Mouse (Mus musculus) CH12.LX (cell line): Measurements from ENCODE around the gene H2-M5.

Experiments used
- CTCF ChIP-seq, 2 experiments: IDR thresholded peaks in 1 of 2; conservative IDR thresholded peaks in 1 of 2; 2 replicates each; pipeline ENCODE4 v1.5.1; 2011 to 2012; ENCODE audit warnings: low read depth in 2 of 2, low read length in 2 of 2, improper control_type of control experiment in 1 of 2, inconsistent platforms in 1 of 2, mild to moderate bottlenecking in 1 of 2, moderate library complexity in 1 of 2
- EP300 ChIP-seq: IDR thresholded peaks from 2 replicates; pipeline ENCODE4 v1.6.1; 2011; ENCODE audit warnings: low read length, improper control_type of control experiment
- JUND ChIP-seq: conservative IDR thresholded peaks from 2 replicates; pipeline ENCODE4 v1.6.1; 2011; ENCODE audit warnings: low read depth, low read length, improper control_type of control experiment
- MAZ ChIP-seq: IDR thresholded peaks from 2 replicates; pipeline ENCODE4 v1.6.1; 2012; ENCODE audit warnings: low read depth, mild to moderate bottlenecking, inconsistent platforms, low read length, improper control_type of control experiment, moderate library complexity
- PAX5 ChIP-seq: IDR thresholded peaks from 2 replicates; pipeline ENCODE4 v1.6.1; 2012; ENCODE audit warnings: low read length, inconsistent platforms, mixed read lengths
- POLR2A ChIP-seq: IDR thresholded peaks from 2 replicates; pipeline ENCODE4 v1.6.1; 2011; ENCODE audit warnings: low read depth, mild to moderate bottlenecking, improper control_type of control experiment, low read length
- SIN3A ChIP-seq: IDR thresholded peaks from 2 replicates; pipeline ENCODE4 v1.6.1; 2012; ENCODE audit warnings: low read length, improper control_type of control experiment, inconsistent platforms
- ZC3H11A ChIP-seq: IDR thresholded peaks from 2 replicates; pipeline ENCODE4 v1.6.1; 2012; ENCODE audit warnings: low read depth, mild to moderate bottlenecking, inconsistent platforms, low read length, improper control_type of control experiment

GRCm38 (mm10) chr17:36981845-36982244, 7.5 kb downstream of the H2-M5 start:
- TF ChIP-seq POLR2A (no peak), ZC3H11A (no peak), MAZ (no peak), EP300 (no peak), CTCF (conservative IDR thresholded peaks at IDR 0.05 in 1 of 2, IDR thresholded peaks at IDR 0.05 in 1 of 2; ENCODE audit: low read depth in 2 of 2, low read length in 2 of 2) (no peak), JUND (no peak), SIN3A (no peak), PAX5 (no peak)
